Mouse (Mus musculus) heart, postnatal 0 days (tissue): ENCODE results near the gene Asap2.

Experiments used
- CTCF ChIP-seq: IDR thresholded peaks from 2 replicates; pipeline ENCODE4 v1.5.1; 2016; ENCODE audit warnings: antibody characterized with exemption, control low read depth, low read depth
- EP300 ChIP-seq: IDR thresholded peaks from 2 replicates; pipeline ENCODE4 v1.6.1; 2016; ENCODE audit warnings: antibody characterized with exemption, low read depth

DNA sequence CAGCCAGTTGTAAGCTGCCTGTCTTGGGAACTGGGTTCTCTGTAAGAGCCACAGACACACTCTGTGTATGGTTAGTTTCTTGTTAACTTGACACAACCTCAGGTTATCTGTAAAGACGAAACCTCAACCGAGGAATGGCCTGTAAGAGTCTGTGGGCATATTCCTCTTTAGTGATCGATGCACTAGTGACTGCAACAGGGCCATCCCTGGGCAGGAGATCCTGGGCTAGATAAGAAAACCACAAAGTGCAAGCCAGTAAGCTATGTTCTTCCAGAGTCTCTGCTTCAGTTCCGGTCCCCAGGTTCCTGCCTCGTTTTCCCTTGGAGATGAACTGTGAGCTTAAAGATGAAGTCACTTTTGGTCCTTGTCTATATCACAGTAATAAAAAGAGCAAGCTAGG, 133.4 kb downstream of the Asap2 start:
- TF ChIP-seq CTCF (no peak), EP300 (no peak)
